Mouse (Mus musculus) layer of hippocampus, postnatal 14 days (tissue): ENCODE measurements at regions not wholly inside any gene's neighbourhood (a gene's known extent, or its start where the extent isn't known, plus 50 kb on each side); places are given as distances from the start of the nearest gene placed in this dataset.

Experiments used
- DNase-seq, 2 experiments: peaks; one replicate each; pipeline ENCODE4 v3.0.0; 2021 to 2022; ENCODE audit warnings: low spot score in 2 of 2, mixed read lengths in 1 of 2

GRCm38 (mm10) chr4:81005507-81006328, 95.3 kb downstream of the Lurap1l start:
- peak in 1 of 2 experiments; percentile 3 for DNase-seq

DNA sequence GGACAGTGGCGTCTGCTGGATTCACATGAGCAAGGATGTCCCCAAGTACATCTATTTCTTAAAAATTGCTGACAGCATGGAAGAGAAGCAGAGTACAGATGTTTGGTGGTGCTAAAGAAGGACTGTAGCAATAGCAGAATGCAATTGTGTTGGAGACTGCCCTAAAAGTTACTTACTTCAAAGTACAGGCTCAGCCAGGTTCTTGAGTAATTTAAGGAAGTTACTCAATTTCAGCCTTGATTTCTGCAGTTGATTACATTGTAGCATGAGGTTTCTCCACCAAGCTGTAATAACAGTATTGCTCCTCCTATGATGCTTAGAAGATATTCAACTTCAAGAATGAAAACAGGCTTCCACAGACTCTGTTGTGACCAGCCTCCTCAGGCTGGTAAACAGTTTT, 96.1 kb downstream of the Lurap1l start:
- DNase-seq = no peak

DNA sequence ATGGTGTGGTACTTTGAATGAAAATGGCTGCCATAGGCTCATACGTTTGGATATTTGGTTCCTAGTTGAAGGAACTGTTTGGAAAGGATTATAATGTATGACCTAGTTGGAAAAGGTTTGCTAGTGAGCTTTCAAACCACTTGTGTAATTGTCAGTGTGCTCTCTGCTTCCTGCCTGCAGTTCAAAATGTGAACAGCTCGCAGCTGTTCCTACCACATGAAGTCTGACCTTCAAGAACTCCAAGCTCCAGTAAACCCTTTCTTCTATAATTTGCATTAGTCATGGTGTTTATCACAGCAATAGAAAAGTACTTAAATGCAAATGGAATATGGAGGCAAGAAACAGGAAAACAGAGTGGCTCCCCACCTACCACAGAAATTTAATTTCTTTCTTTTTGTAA, 111.4 kb downstream of the Lurap1l start:
- DNase-seq = no peak

- DNase-seq = no peak
Observed at GRCm38 (mm10) chr4:81023436-81023983, 113.1 kb downstream of the Lurap1l start.

GRCm38 (mm10) chr4:81027558-81027957, 117.1 kb downstream of the Lurap1l start:
- DNase-seq = no peak

- DNase-seq = no peak
Observed at GRCm38 (mm10) chr4:81030671-81031070, 120.2 kb downstream of the Lurap1l start.

GRCm38 (mm10) chr4:81037336-81037902, 127.0 kb downstream of the Lurap1l start:
- no peak for DNase-seq

DNA sequence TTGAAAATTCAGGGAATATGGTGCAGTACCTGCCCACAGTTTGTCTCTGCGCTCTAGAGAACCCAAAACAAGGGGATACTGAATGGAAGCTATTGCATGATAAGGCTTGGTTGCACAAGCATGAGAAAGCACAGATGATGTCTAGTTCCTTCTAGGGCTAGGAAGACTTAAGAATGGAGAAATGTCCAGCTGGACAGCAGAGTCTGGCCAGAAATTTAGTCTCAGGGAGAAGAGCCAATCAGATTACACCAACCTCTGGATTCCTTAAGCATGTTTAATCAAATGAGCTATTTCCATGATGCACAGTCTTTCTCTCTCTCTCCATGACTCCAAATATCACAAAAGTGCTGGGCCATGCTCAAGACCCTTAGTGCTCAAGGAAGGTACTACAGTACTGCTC, 147.8 kb downstream of the Lurap1l start:
- peak in 1 of 2 experiments; percentile 1 for DNase-seq

DNA sequence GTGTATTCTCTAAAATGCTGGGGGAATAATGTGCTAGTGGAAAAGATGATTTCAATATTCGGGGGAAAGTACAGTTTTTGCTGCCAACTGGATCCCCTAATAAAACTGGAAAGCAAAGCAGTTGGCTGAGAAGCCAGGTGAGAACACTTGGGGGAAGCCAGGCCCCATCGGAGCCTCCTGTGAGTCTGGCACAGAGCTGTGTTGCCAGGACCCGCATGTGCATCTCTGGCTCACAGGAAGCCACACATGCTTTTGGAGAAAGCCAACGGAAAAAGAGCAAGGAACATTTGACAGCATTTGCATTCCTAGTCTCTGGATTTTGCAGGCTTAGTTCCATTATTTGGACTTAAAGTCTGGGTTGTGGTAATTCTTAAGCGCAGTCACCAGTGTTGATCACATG, 148.4 kb downstream of the Lurap1l start:
- DNase-seq = peak; percentile 14 to 49

DNA sequence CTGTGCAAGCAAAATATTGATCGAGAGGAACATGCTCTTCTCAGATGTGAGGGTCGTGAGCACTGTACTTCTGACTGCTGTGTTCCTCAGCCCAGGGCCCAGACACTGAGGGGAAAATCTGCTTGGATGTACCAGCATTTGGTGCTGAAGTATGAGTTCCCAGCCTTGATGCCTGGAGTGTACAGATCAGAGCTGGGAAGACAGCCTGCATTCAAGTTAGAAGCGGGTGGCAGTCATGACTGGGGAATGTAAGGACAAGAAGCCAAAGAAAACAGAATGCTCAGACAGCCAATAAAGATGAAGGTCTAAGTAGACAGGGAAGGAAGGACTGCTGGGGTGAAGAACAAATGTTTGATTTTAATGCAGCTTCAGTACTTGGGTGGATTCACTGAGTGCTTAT, 148.9 kb downstream of the Lurap1l start:
- peak; percentile 10 to 20 for DNase-seq

DNA sequence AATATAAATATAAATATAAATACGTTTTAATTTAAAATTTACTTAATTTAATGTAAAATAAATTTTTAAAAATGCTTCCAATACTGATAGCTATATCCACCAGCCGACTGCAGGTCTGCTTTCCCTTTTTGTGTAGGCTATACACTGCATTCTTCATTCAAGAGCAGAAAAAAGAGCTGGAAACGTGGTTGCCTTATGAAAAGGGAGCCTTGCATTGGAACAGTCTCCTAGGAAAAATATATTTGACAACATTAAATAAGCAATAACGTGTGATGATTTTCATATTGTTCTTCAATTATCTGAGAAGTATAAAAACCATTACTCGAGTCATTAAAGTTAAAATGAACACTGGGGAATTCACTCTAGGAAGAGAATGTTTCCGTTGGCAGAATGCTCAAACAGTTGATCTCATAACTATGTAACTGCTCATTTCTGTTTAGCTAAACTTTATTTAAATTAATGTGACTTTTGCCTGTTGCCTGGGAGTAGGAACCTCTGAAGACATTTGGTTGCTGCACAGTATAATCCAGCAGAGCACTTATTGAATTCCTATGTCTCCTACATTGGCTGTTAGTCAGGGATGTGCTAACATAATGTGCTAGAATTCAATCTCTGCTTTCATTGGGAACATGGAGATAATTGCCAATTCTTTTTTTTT, 172.0 kb downstream of the Lurap1l start:
- peak in 1 of 2 experiments; percentile 22 for DNase-seq

- no peak for DNase-seq
Observed at GRCm38 (mm10) chr4:81085188-81085587, 174.7 kb downstream of the Lurap1l start.

- DNase-seq = no peak
Observed at GRCm38 (mm10) chr4:81096581-81096980, 186.1 kb downstream of the Lurap1l start.

DNA sequence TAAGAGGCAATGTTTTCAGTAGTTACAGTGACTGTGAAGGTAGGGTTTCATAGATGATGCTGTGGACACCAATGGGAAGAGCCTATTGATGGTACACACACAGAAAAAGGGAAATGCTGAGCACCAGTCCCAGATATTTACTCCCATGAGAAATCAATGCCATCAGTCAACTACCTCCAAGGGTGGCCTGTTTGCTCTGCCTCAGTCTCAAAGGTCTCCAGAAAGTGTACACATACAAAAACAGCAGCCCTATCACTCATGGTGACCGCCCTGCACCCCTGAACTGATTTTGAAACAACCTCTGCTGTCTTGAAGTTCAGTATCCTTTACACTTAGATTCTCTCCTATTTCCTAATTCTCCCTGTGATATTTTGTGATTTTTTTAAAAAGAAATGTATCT, 187.2 kb downstream of the Lurap1l start:
- no peak for DNase-seq

DNA sequence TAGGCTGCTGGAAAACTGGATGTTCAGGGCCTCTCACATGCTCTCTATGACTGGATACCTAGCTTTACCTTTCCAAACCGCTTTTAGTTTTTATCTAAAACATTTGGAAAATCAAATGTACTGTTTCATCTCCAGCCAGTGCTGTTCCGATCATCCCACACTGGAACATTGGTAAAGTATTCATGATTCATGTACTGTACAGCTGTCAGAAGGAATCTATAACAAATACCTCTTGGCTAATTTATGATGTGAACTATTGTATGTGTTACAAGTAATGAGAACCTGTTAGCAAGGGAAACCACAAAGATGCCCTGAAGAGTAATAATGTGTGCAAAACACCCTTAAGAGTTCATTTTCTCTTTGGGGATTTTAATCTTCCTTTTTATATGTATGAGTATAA, 190.6 kb downstream of the Lurap1l start:
- no peak for DNase-seq

- peak in 1 of 2 experiments; percentile 24 for DNase-seq
Observed at GRCm38 (mm10) chr4:81111307-81111706, 200.9 kb downstream of the Lurap1l start.

DNA sequence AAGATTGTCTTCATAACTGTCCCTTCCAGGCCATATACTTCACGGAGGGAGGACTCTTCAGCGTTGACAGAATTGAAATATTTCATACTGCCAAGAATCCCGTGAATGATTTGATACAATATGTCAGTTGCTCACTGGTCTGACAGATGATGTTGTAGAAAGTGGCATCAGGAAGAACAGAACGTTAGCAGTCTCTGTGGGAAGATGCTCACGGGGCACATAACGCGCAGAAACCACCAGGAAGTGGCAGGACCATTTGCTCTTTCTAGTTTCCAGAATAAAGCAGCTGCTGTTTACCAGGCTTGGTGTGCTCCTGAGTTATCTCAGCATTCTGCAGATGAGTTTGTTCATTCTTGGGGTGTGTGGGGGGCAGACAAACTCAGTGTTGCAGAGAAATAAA, 206.0 kb downstream of the Lurap1l start:
- DNase-seq = peak; percentile 17 to 70

- DNase-seq = peak in 1 of 2 experiments; percentile 66
Observed at GRCm38 (mm10) chr4:81124155-81124554, 213.7 kb downstream of the Lurap1l start.

GRCm38 (mm10) chr4:81129874-81130273, 219.4 kb downstream of the Lurap1l start:
- no peak for DNase-seq

DNA sequence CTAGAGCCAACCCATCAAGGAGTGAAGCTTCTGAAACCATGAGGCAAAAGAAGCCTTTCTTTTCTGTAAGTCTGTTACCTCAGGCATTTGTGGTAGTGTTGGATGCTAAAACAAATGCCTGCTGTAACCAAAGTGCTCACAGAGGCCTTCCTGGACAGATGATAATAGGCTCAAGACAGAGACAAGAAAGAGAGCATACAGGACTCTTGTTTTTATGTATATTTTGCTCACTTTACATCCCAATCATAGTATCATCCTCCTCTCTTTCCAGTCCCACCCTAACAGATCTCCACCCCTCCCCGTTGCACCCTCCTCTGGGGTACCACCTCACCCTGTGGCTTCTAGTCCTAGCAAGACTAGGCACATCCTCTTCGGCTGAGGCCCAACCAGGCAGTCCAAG, 262.7 kb downstream of the Lurap1l start:
- no peak for DNase-seq

DNA sequence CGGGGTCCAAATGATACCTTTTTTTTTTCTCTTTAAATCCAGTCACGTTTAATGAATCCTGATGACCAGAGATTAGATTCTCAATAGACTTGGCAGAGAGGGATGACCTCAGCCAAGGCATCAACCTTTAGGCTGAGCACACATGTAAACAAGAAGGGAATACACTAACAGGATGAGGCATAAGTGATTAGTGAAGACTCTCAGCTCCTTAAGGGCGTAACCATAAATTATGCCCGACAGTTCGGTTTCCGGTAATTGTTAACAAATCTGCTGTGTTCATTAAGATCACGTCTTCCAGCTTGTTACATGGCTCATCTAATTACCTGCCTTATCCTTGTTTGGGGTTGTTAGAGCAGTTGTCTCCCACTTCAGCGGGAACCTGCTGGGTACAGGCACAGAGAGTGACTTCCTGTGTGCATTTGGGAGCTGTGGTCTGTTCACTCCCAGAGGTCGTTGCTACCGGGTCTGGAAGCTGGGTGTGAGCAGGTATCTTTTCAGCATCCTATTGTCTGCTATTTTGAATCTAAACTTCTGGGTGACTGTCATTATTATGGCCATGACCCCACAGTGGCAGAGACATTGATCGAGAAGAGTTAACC, 265.1 kb downstream of the Mpdz start:
- DNase-seq = no peak
